Mouse (Mus musculus) heart, embryonic 14.5 days (tissue): ENCODE data around the gene Tacc2. TPM values are rescaled to one million over a fixed set of nuclear protein-coding genes. Genes with fewer than 3 reads are reported as not detected.

Source experiments
- ATAC-seq: fragments of 200-750 bp; cut with Nextera tagmentation; 2 replicates; pipeline ENCODE4 v1.8.0; 2017; ENCODE audit warnings: low read depth, moderate TSS enrichment; ENCODE audit not compliant: insufficient number of reproducible peaks, insufficient read depth, low FRiP score
- H3K27ac ChIP-seq, 2 experiments: fragments of 200-500 bp in 1 of 2; fragments of 300-500 bp in 1 of 2; sonication (generic) in 1 of 2; replicated peaks in 1 of 2; 2 replicates each; pipeline ENCODE4 v1.5.1; 2012 to 2014; ENCODE audit warnings: low read depth in 2 of 2, low read length in 2 of 2, control low read depth in 1 of 2, mild to moderate bottlenecking in 1 of 2, mixed read lengths in 1 of 2; ENCODE audit not compliant: control insufficient read depth in 1 of 2, insufficient read depth in 1 of 2
- H3K27me3 ChIP-seq: fragments of 300-500 bp; sonication (generic); 2 replicates; pipeline ENCODE4 v1.6.1; 2014; ENCODE audit warnings: mild to moderate bottlenecking, low read length, control low read depth; ENCODE audit not compliant: control insufficient read depth, insufficient read depth
- H3K36me3 ChIP-seq: fragments of 300-500 bp; sonication (generic); 2 replicates; pipeline ENCODE4 v1.6.1; 2014; ENCODE audit warnings: mild to moderate bottlenecking, control low read depth, low read length, mixed read lengths; ENCODE audit not compliant: control insufficient read depth, insufficient read depth
- H3K4me1 ChIP-seq, 2 experiments: fragments of 200-500 bp in 1 of 2; fragments of 300-500 bp in 1 of 2; sonication (generic) in 1 of 2; 2 replicates each; pipeline ENCODE4 v1.6.1; 2012 to 2014; ENCODE audit warnings: low read length in 2 of 2, control low read depth in 1 of 2, mixed read lengths in 1 of 2; ENCODE audit not compliant: control insufficient read depth in 2 of 2, insufficient read depth in 2 of 2
- H3K4me2 ChIP-seq: fragments of 300-500 bp; sonication (generic); 2 replicates; pipeline ENCODE4 v1.6.1; 2014; ENCODE audit warnings: mild to moderate bottlenecking, low read length
- H3K4me3 ChIP-seq, 2 experiments: fragments of 200-500 bp in 1 of 2; fragments of 300-500 bp in 1 of 2; sonication (generic) in 1 of 2; 2 replicates each; pipeline ENCODE4 v1.5.1; 2012 to 2014; ENCODE audit warnings: low read length in 2 of 2, mild to moderate bottlenecking in 2 of 2, control low read depth in 1 of 2, low read depth in 1 of 2, moderate library complexity in 1 of 2; ENCODE audit not compliant: control insufficient read depth in 1 of 2, insufficient read depth in 1 of 2
- H3K9ac ChIP-seq: fragments of 300-500 bp; sonication (generic); 2 replicates; pipeline ENCODE4 v1.6.1; 2014; ENCODE audit warnings: mild to moderate bottlenecking, low read length
- H3K9me3 ChIP-seq: fragments of 300-500 bp; sonication (generic); 2 replicates; pipeline ENCODE4 v1.6.1; 2016; ENCODE audit warnings: low read length, control low read depth; ENCODE audit not compliant: control insufficient read depth
- whole genome bisulfite sequencing: fragments of 180-500 bp; shearing (Covaris S2); extraction: QIAGEN DNeasy Blood & Tissue Kit; methylation state at CpG from one replicate; pipeline ENCODE4 v1.1.7; 2014; 5-methylcytosine and 5-hydroxymethylcytosine counted together
- polyA plus RNA-seq: library from polyadenylated mRNA; unstranded; fragments of >200 nt; fragmentation: Nextera tagmentation; extraction: Ambion mirVana; gene quantifications from 2 replicates; pipeline ENCODE4 v1.2.1, GENCODE M21; 2014

Gene Tacc2
- polyA plus RNA-seq, 1 experiment from 2014 or later = 55.9 TPM

DNA sequence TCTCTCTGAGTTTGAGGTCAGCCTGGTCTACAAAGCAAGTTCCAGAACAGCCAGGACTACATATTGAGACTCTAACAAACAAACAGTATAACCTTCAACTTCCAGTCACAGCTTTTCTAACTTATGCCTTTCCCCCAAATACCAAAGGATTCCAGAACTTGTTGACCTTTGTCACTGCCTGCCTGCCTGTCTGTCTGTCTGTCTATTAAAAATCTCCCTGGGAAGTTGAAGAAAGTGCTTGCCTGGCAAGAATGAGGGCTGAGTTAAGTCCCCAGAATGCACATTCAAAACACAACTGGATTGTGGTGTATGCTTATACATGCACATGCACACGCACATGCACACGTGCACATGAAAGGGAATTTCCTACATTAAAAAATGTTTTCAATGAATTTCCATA is 43.8 kb downstream of the Tacc2 start:
- H3K4me3 ChIP-seq = no peak overlapping the region
- no peaks in the 10 kb centered on the region for H3K9me3 ChIP-seq
- 89% methylated on average over 2 of the region's 2 CpGs for WGBS
- H3K9ac ChIP-seq = no peak overlapping the region
- H3K4me2 ChIP-seq = no peak overlapping the region
- peaks cover 11 to 13% of the 10 kb centered on the region in 2 experiments for H3K4me1 ChIP-seq
- ATAC-seq = no peak
- no peaks in the 10 kb centered on the region for H3K36me3 ChIP-seq
- H3K27ac ChIP-seq = no peak overlapping the region
- no peaks in the 10 kb centered on the region for H3K27me3 ChIP-seq

DNA sequence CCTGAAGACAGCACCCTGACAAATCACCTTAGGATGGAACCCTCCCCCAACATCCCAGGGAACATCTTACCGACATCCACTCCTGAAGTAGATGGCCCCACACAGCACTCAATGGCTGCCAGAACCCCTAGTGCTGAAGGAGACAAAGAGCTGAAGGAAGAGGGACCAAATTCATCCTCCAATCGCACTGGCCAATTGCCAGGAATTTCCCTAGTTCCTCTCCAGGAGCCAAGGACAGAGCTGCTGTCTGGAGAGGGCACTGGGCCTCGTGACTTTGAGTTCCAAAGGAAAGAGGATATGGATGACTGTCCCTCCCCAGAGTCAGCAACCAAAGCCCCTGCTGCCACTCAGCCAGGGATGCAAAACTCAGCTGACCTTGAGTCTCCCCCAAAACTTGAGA is 44.7 kb downstream of the Tacc2 start:
- Histone ChIP-seq H3K27me3 (no peaks in the 10 kb centered on the region), H3K9me3 (no peaks in the 10 kb centered on the region), H3K4me2 (no peak overlapping the region), H3K4me1 (peaks cover 14 to 16% of the 10 kb centered on the region in 2 experiments), H3K4me3 (no peak overlapping the region), H3K27ac (no peak overlapping the region), H3K9ac (no peak overlapping the region), H3K36me3 (no peaks in the 10 kb centered on the region)
- no peak for ATAC-seq
- WGBS = 37% methylated on average over 3 of the region's 3 CpGs

- ATAC-seq = no peak
- 86% methylated on average over 4 of the region's 4 CpGs for WGBS
- Histone ChIP-seq H3K27me3 (no peaks in the 10 kb centered on the region), H3K4me1 (peaks cover 14 to 16% of the 10 kb centered on the region in 2 experiments), H3K4me2 (no peak overlapping the region), H3K36me3 (no peaks in the 10 kb centered on the region), H3K9me3 (no peaks in the 10 kb centered on the region), H3K4me3 (no peak overlapping the region), H3K27ac (no peak overlapping the region), H3K9ac (no peak overlapping the region)
These were observed 45.1 kb downstream of the Tacc2 start for GRCm38 (mm10) chr7:130622359-130622758.

DNA sequence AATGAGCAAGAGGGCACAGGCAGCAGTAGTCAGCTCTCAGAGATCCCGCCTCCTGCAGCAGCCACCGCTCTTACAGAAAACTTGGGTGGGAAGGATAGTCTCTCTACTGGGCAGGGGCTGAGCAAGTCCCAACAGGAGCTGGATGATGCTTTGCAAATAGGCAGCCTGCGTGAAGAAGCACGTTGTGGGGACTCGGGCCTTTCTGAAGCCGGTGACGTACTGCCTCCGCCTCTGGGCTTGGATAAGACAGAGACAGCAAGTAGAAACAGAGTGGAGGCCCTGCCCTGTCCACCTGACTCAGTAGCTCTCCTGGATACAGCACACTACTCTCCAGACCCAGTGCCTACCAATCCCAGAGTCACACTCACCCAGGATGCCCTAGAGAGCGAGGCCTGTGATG is 47.1 kb downstream of the Tacc2 start:
- H3K9me3 ChIP-seq = no peaks in the 10 kb centered on the region
- H3K27ac ChIP-seq = no peak overlapping the region
- H3K36me3 ChIP-seq = no peaks in the 10 kb centered on the region
- H3K27me3 ChIP-seq = no peaks in the 10 kb centered on the region
- H3K9ac ChIP-seq = no peak overlapping the region
- no peak for ATAC-seq
- WGBS = 91% methylated on average over 9 of the region's 9 CpGs
- no peak overlapping the region for H3K4me2 ChIP-seq
- H3K4me1 ChIP-seq = peaks cover 24 to 29% of the 10 kb centered on the region in 2 experiments
- no peak overlapping the region for H3K4me3 ChIP-seq

- H3K36me3 ChIP-seq = no peaks in the 10 kb centered on the region
- H3K4me2 ChIP-seq = peak overlapping the region; percentile 6; the same call in 1 of the 2 replicates
- 80% methylated on average over 7 of the region's 7 CpGs for WGBS
These were observed 48.1 kb downstream of the Tacc2 start for GRCm38 (mm10) chr7:130625361-130625760.

GRCm38 (mm10) chr7:130628601-130629000 is 51.4 kb downstream of the Tacc2 start:
- H3K27ac ChIP-seq = peak overlapping the region; percentile 66 to 67
- H3K4me3 ChIP-seq = no peak overlapping the region
- no peak for ATAC-seq
- peaks cover 25 to 33% of the 10 kb centered on the region in 2 experiments for H3K4me1 ChIP-seq
- no peaks in the 10 kb centered on the region for H3K27me3 ChIP-seq
- no peaks in the 10 kb centered on the region for H3K36me3 ChIP-seq
- no peak overlapping the region for H3K9ac ChIP-seq
- no peak overlapping the region for H3K4me2 ChIP-seq
- WGBS = 0% methylated on average over 1 of the region's 1 CpGs
- H3K9me3 ChIP-seq = no peaks in the 10 kb centered on the region

More at GRCm38 (mm10) chr7:130625361-130625760, 48.1 kb downstream of the Tacc2 start:
- Histone ChIP-seq H3K4me3 (no peak overlapping the region), H3K27ac (no peak overlapping the region), H3K9me3 (no peaks in the 10 kb centered on the region), H3K27me3 (no peaks in the 10 kb centered on the region), H3K9ac (peak overlapping the region; percentile 16; the same call in 1 of the 2 replicates), H3K4me1 (peaks cover 24 to 29% of the 10 kb centered on the region in 2 experiments)
- no peak for ATAC-seq

DNA sequence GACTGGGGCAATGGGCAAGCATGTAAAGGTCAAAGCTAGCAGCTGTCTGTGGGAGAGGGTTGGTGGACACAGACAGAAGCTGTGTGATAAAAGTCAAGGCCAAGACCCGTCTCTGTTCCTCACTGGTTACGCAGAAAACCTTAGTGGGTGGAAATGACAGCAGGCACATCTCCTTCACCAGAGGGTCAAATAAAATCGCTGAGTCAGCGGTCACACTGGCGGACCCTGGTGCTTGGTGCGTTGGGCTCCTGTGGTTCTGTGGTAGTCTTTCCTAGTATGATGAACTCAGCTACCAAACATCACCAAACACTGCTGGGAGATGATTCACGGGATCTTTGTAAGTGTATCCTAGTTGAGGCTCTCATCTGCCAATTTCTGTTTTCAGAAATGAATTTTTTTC is 52.8 kb downstream of the Tacc2 start:
- Histone ChIP-seq H3K4me3 (no peak overlapping the region), H3K27me3 (no peaks in the 10 kb centered on the region), H3K4me1 (peaks cover 28 to 37% of the 10 kb centered on the region in 2 experiments), H3K9me3 (no peaks in the 10 kb centered on the region), H3K9ac (no peak overlapping the region), H3K27ac (no peak overlapping the region), H3K36me3 (no peaks in the 10 kb centered on the region), H3K4me2 (no peak overlapping the region)
- 93% methylated on average over 7 of the region's 7 CpGs for WGBS
- no peak for ATAC-seq

DNA sequence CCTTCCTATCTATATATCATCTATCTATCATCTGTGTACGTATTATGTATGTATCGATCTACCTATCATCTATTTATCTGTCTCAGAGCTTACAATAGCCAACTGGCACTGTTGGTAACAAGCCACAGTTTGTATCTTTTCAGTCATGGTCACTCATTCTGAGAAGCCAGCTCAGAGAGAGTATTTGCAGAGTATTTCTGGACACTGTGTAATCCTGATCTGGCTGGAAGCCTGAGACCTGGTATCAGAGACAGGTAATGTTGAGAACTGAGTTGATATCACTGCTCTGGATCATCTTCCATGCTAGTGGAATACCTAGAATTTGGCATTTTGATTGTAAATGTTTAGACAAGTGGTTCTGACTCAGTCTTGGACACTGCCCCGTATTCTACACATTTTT is 53.7 kb downstream of the Tacc2 start:
- Histone ChIP-seq H3K9ac (no peak overlapping the region), H3K27me3 (no peaks in the 10 kb centered on the region), H3K36me3 (no peaks in the 10 kb centered on the region), H3K4me2 (no peak overlapping the region), H3K9me3 (no peaks in the 10 kb centered on the region), H3K4me3 (no peak overlapping the region), H3K27ac (0 out of 4 replicates have a peak overlapping the region, but pooled peaks of 1 of the 2 experiments have one; percentile 33), H3K4me1 (peaks cover 32 to 41% of the 10 kb centered on the region in 2 experiments)
- no peak for ATAC-seq
- 88% methylated on average over 3 of the region's 3 CpGs for WGBS
